Mouse (Mus musculus) liver, postnatal 0 days (tissue): ENCODE results near the gene Dclk3.

Experiments used
- CTCF ChIP-seq: sonication (generic); IDR thresholded peaks from 2 replicates; pipeline ENCODE4 v1.5.1; 2016; ENCODE audit warnings: antibody characterized with exemption, low read depth
- EP300 ChIP-seq: IDR thresholded peaks from 2 replicates; pipeline ENCODE4 v1.6.1; 2016; ENCODE audit warnings: antibody characterized with exemption, low read depth, mild to moderate bottlenecking

DNA sequence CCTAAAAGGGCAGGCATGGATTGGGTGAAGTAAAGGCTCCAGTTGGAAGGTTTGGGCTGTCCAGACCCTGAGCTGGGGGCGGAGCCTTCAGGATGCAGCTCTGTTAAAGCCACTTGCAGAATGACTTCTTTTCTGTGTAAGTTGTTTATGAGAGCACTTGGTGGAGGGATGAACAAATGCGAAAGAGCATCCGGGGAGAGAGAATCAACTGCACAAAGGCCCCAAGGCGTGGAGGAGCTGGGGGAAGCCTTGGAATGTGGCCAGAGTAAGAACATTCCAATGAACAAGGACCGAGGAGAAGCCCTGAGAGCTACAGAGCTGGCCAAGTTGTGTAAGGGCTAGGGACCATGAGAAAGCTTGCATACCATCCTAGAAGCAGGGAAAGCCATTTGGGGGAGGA lies 16.3 kb upstream of the Dclk3 start:
- TF ChIP-seq EP300 (no peak), CTCF (no peak)
